Mouse (Mus musculus) midbrain, embryonic 11.5 days (tissue): ENCODE data around the gene Sgms2. TPM values are rescaled to one million over a fixed set of nuclear protein-coding genes. Genes with fewer than 3 reads are reported as not detected.
A peak's percentile ranks its signal among the peaks of the same experiment; 100 is the strongest.
"Not testable (repeated sequence)": the region's sequence is repeated elsewhere in the genome, so short reads cannot be mapped to it uniquely, and the experiment has no call there.

Source experiments
- ATAC-seq: fragments of 200-750 bp; cut with Nextera tagmentation; 2 replicates; pipeline ENCODE4 v1.8.0; 2017; ENCODE audit warnings: moderate TSS enrichment, moderate library complexity; ENCODE audit not compliant: low FRiP score
- DNase-seq: peaks from one replicate; pipeline ENCODE4 v3.0.0; 2015; ENCODE audit warnings: low spot score; ENCODE audit errors: missing footprints
- H3K27ac ChIP-seq: fragments of 300-500 bp; sonication (generic); 2 replicates; pipeline ENCODE4 v1.5.1; 2014; ENCODE audit warnings: low read depth, low read length
- H3K27me3 ChIP-seq: fragments of 300-500 bp; sonication (generic); 2 replicates; pipeline ENCODE4 v1.6.1; 2014; ENCODE audit warnings: mild to moderate bottlenecking, low read length, moderate library complexity, mixed read lengths; ENCODE audit not compliant: control insufficient read depth, insufficient read depth
- H3K36me3 ChIP-seq: fragments of 300-500 bp; sonication (generic); 2 replicates; pipeline ENCODE4 v1.6.1; 2014; ENCODE audit warnings: mild to moderate bottlenecking, low read length, moderate library complexity, mixed read lengths; ENCODE audit not compliant: control insufficient read depth, insufficient read depth
- H3K4me1 ChIP-seq: fragments of 300-500 bp; sonication (generic); 2 replicates; pipeline ENCODE4 v1.6.1; 2014; ENCODE audit warnings: low read length; ENCODE audit not compliant: control insufficient read depth, insufficient read depth
- H3K4me2 ChIP-seq: fragments of 300-500 bp; sonication (generic); 2 replicates; pipeline ENCODE4 v1.6.1; 2014; ENCODE audit warnings: mild to moderate bottlenecking, moderate library complexity
- H3K4me3 ChIP-seq: fragments of 300-500 bp; sonication (generic); 2 replicates; pipeline ENCODE4 v1.5.1; 2014; ENCODE audit warnings: low read depth, low read length
- H3K9ac ChIP-seq: fragments of 300-500 bp; sonication (generic); 2 replicates; pipeline ENCODE4 v1.6.1; 2014; ENCODE audit warnings: low read length
- H3K9me3 ChIP-seq: fragments of 300-500 bp; sonication (generic); 2 replicates; pipeline ENCODE4 v1.6.1; 2016; ENCODE audit warnings: low read length; ENCODE audit not compliant: control insufficient read depth
- WGBS: fragments of 180-500 bp; shearing (Covaris S2); extraction: QIAGEN DNeasy Blood & Tissue Kit; methylation state at CpG from one replicate; pipeline ENCODE4 v1.1.7; 2014; 5-methylcytosine and 5-hydroxymethylcytosine counted together
- polyA plus RNA-seq: library from polyadenylated mRNA; unstranded; fragments of >200 nt; fragmentation: Nextera tagmentation; extraction: Ambion mirVana; gene quantifications from 2 replicates; pipeline ENCODE4 v1.2.1, GENCODE M21; 2014

Gene Sgms2
- polyA plus RNA-seq, 1 experiment from 2014 or later: 0.70 TPM

DNA sequence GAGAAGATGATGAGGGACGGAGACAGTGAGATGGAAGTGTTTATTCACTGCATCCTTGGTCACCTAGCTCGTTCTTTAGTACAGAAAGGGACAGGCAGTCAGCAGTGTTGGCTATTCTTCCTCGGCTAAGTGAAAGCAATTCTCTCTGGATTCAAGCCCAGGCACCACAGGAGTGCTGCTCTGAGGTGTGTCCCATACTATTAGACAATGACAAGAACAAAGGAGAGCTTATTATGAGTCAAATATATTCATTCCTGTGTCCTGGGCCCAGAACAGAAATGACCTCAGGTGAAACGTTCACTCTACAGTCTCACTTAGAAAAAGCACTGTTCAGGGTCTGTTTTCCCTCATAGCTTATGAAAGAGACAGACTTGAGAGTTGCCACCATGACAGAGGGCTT is 151.9 kb downstream of the Sgms2 start:
- no peak overlapping the region for H3K9ac ChIP-seq
- H3K9me3 ChIP-seq: no peaks in the 10 kb centered on the region
- H3K27ac ChIP-seq: no peak overlapping the region
- H3K36me3 ChIP-seq: no peaks in the 10 kb centered on the region
- ATAC-seq: no peak
- no peak overlapping the region for H3K4me3 ChIP-seq
- no peak for DNase-seq
- 80% methylated on average over 4 of the region's 4 CpGs for WGBS
- H3K27me3 ChIP-seq: no peaks in the 10 kb centered on the region
- no peaks in the 10 kb centered on the region for H3K4me1 ChIP-seq
- H3K4me2 ChIP-seq: no peak overlapping the region

DNA sequence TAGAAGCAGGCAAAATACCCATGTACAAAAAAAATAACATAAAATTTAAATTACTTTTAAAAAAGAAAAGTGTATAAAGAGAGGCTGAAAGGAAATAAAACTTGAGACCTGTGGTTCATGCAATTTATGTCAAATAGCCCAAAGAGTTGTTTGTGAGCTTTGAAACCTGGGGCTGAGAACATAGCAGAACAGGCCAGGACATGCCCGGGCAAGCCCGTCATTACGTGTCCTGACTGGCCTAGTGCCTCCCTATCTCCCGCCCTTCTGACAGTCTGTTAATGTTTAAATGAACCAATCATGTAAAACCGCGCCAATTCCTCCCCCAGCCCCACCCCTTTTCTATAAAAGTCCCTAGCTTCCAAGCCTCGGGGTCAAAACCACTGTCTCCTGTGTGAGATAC is 153.5 kb downstream of the Sgms2 start:
- H3K4me3 ChIP-seq, H3K9ac ChIP-seq, DNase-seq, H3K27ac ChIP-seq, H3K36me3 ChIP-seq, ATAC-seq, H3K4me2 ChIP-seq, H3K4me1 ChIP-seq, H3K27me3 ChIP-seq, H3K9me3 ChIP-seq: not testable (repeated sequence)
- WGBS: 91% methylated on average over 7 of the region's 7 CpGs

DNA sequence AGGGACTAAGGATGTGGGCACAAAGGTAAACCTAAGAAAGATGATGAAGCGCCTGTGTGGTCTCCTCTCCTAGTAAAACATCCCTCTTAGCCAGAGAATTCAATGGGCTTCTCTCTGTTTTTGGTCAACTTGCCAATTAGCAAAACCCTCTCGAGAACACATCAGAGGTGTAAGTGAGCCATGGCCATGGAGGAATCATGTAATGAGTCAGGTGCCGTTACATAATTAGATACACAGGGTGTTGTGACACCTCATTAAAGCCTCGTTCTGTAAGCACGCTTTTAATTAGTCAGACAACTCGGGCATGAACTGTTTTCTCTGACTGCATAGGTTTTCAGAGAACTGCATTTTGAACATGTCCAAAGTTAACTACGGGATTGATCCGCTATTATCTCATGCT is 154.6 kb downstream of the Sgms2 start:
- no peak for DNase-seq

GRCm38 (mm10) chr3:131335117-131335547 is 156.1 kb downstream of the Sgms2 start:
- Histone ChIP-seq H3K4me1 (no peaks in the 10 kb centered on the region), H3K4me3 (no peak overlapping the region), H3K4me2 (no peak overlapping the region), H3K27me3 (no peaks in the 10 kb centered on the region), H3K9ac (no peak overlapping the region), H3K9me3 (no peaks in the 10 kb centered on the region), H3K36me3 (no peaks in the 10 kb centered on the region), H3K27ac (no peak overlapping the region)
- ATAC-seq: no peak
- 87% methylated on average over 8 of the region's 8 CpGs for WGBS
- no peak for DNase-seq

More for the DNA sequence above, 154.6 kb downstream of the Sgms2 start:
- no peaks in the 10 kb centered on the region for H3K27me3 ChIP-seq
- H3K9me3 ChIP-seq: no peaks in the 10 kb centered on the region
- no peak for ATAC-seq
- H3K27ac ChIP-seq: no peak overlapping the region
- H3K36me3 ChIP-seq: no peaks in the 10 kb centered on the region
- no peaks in the 10 kb centered on the region for H3K4me1 ChIP-seq
- no peak overlapping the region for H3K9ac ChIP-seq
- H3K4me2 ChIP-seq: no peak overlapping the region
- H3K4me3 ChIP-seq: no peak overlapping the region
- WGBS: 85% methylated on average over 8 of the region's 8 CpGs

DNA sequence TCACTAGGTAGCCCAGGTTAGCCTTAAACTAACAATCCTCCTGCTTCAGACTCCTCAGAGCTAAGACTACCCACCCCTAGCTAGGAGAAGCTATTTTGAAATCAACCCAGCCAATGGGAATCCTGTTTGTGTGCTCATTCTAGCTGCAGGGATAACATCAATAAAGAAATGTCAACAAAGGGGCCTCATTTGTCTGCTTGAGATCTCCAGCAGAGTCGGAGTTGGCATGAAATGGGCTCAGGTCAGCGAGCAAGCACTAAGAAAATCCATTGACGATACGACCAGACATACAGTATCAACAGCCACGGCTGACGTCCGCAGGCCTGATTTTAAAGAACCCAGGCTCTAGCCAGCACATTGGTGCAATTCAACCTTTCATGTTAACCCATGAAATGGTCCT is 164.0 kb downstream of the Sgms2 start:
- no peaks in the 10 kb centered on the region for H3K4me1 ChIP-seq
- WGBS: 63% methylated on average over 7 of the region's 7 CpGs
- peak; percentile 61 for DNase-seq
- no peak overlapping the region for H3K27ac ChIP-seq
- no peak for ATAC-seq
- no peak overlapping the region for H3K9ac ChIP-seq
- H3K4me2 ChIP-seq: no peak overlapping the region
- no peak overlapping the region for H3K4me3 ChIP-seq
- H3K27me3 ChIP-seq: no peaks in the 10 kb centered on the region
- H3K9me3 ChIP-seq: no peaks in the 10 kb centered on the region
- no peaks in the 10 kb centered on the region for H3K36me3 ChIP-seq

DNA sequence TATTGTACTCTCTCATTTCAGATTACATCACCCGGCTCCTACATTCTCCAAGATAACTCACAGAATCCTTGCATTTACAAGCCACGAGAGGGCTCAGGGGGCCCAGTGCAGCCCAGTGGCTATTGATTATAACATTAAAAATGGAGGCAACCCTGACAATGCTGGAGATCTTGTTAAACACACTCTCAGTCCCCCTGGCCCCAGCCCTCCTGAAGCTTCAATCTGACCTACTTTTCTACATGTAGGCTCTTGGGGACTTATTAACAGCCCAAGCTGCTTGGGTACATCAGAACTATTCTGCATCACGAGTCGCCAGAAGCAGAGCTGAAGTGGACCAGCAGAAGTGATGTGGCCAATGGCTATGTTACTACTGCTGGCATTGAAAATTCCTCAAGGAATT is 164.6 kb downstream of the Sgms2 start:
- no peaks in the 10 kb centered on the region for H3K27me3 ChIP-seq
- no peaks in the 10 kb centered on the region for H3K9me3 ChIP-seq
- no peaks in the 10 kb centered on the region for H3K4me1 ChIP-seq
- H3K9ac ChIP-seq: no peak overlapping the region
- ATAC-seq: no peak
- H3K4me3 ChIP-seq: no peak overlapping the region
- WGBS: 86% methylated on average over 4 of the region's 4 CpGs
- H3K36me3 ChIP-seq: no peaks in the 10 kb centered on the region
- peak; percentile 62 for DNase-seq
- no peak overlapping the region for H3K4me2 ChIP-seq
- no peak overlapping the region for H3K27ac ChIP-seq

DNA sequence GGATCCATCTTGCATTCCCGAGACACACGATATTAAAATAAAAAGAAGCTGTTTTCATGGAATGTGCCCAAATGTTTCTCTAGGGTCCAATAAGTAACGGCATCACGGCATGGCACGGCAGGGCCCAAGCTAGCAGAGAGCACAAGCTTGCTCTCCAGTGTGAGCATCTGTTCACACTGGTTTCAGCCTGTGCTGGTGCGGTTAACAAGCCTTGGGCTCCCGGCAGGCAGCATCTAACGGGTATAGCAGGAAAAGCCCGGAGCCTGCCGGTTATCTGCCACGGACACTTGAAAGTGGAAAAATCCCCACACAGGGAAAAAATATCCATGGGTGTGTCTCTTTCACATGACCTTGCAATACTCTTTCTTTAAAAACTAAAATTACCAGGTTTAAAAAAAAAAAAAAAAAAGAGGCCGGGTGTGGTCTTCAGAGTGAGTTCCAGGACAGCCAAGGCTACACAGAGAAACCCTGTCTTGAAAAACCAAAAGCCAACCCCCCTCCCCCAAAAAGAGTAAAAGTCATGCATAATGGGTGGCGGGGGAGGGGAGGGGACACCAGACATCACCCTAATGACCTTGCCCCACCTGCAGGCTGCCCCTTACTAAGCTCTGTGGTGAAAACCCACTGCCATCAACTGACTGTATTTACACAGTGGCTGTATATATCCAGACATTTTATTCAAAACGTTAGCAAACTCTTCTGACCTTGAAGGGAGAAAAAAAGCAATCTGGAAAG is 169.0 kb downstream of the Sgms2 start:
- WGBS: 81% methylated on average over 14 of the region's 14 CpGs

GRCm38 (mm10) chr3:131320184-131320583 is 171.0 kb downstream of the Sgms2 start:
- 4% methylated on average over 3 of the region's 3 CpGs for WGBS

More for the DNA sequence above, 169.0 kb downstream of the Sgms2 start:
- Histone ChIP-seq H3K27me3 (no peaks in the 10 kb centered on the region), H3K9ac (no peak overlapping the region), H3K4me3 (no peak overlapping the region), H3K9me3 (no peaks in the 10 kb centered on the region), H3K4me1 (no peaks in the 10 kb centered on the region), H3K36me3 (no peaks in the 10 kb centered on the region), H3K27ac (no peak overlapping the region), H3K4me2 (no peak overlapping the region)
- ATAC-seq: no peak
- peak; percentile 80 for DNase-seq

DNA sequence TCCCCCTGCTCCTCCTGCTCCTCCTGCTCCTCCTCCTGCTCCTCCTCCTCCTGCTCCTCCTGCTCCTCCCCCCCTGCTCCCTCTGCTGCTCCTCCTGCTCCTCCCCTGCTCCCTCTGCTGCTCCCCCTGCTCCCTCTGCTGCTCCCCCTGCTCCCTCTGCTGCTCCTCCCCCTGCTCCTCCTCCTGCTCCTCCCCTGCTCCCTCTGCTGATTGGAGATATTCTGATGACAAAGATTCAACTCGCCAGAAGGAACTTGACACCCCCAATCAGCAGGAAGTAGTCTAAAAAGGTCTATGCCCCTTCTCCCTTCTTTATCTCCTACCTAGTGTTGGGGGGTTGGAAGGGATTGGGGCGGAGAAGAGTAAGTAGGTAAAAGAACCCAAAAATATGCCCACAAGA is 173.0 kb downstream of the Sgms2 start:
- WGBS: 66% methylated on average over 2 of the region's 2 CpGs
- DNase-seq (peak; percentile 80), ATAC-seq (no peak)
- H3K9ac ChIP-seq: no peak overlapping the region
- no peaks in the 10 kb centered on the region for H3K27me3 ChIP-seq
- H3K9me3 ChIP-seq: no peaks in the 10 kb centered on the region
- H3K4me3 ChIP-seq: no peak overlapping the region
- no peaks in the 10 kb centered on the region for H3K4me1 ChIP-seq
- no peaks in the 10 kb centered on the region for H3K36me3 ChIP-seq
- H3K27ac ChIP-seq: no peak overlapping the region
- H3K4me2 ChIP-seq: no peak overlapping the region

More at GRCm38 (mm10) chr3:131320184-131320583, 171.0 kb downstream of the Sgms2 start:
- no peaks in the 10 kb centered on the region for H3K36me3 ChIP-seq
- H3K4me1 ChIP-seq: no peaks in the 10 kb centered on the region
- no peaks in the 10 kb centered on the region for H3K9me3 ChIP-seq
- no peak overlapping the region for H3K4me2 ChIP-seq
- no peak overlapping the region for H3K4me3 ChIP-seq
- DNase-seq: peak; percentile 96
- no peak overlapping the region for H3K9ac ChIP-seq
- ATAC-seq: peak; percentile 35; the same call in 1 of the 2 replicates
- H3K27me3 ChIP-seq: no peaks in the 10 kb centered on the region
- H3K27ac ChIP-seq: no peak overlapping the region
